Mouse (Mus musculus): ENCODE results near the gene Ptma. TPM values are rescaled to one million over a fixed set of nuclear protein-coding genes. Genes with fewer than 3 reads are reported as not detected.

Ptma gene
- total RNA-seq, 2 experiments from 2014 or later: 804 to 831 TPM

- no peak for DNase-seq
Measured at GRCm38 (mm10) chr1:86515715-86516410, 10.7 kb upstream of the Ptma start.

GRCm38 (mm10) chr1:86517076-86517475 lies 9.4 kb upstream of the Ptma start:
- DNase-seq: no peak

- peak; percentile 60 for DNase-seq
Measured at GRCm38 (mm10) chr1:86520361-86520760, 6.2 kb upstream of the Ptma start.

GRCm38 (mm10) chr1:86522286-86522871 lies 4.1 kb upstream of the Ptma start:
- peak; percentile 77 for DNase-seq

- DNase-seq: no peak
Measured at GRCm38 (mm10) chr1:86523776-86524618, 2.5 kb upstream of the Ptma start.

- DNase-seq: peak; percentile 100
Measured at GRCm38 (mm10) chr1:86524619-86525498, 1.7 kb upstream of the Ptma start.

- DNase-seq: no peak
Measured at GRCm38 (mm10) chr1:86525499-86526115, 919 bp upstream of the Ptma start.

GRCm38 (mm10) chr1:86526789-86527598 lies 468 bp downstream of the Ptma start:
- DNase-seq: peak; percentile 61

GRCm38 (mm10) chr1:86527599-86528486 lies 1.3 kb downstream of the Ptma start:
- DNase-seq: peak; percentile 97

- DNase-seq: peak; percentile 59
Measured at GRCm38 (mm10) chr1:86528571-86529180, 2.1 kb downstream of the Ptma start.

GRCm38 (mm10) chr1:86529590-86529989 lies 3.1 kb downstream of the Ptma start:
- DNase-seq: no peak

- no peak for DNase-seq
Measured at GRCm38 (mm10) chr1:86530871-86531546, 4.5 kb downstream of the Ptma start.

GRCm38 (mm10) chr1:86531547-86532321 lies 5.2 kb downstream of the Ptma start:
- no peak for DNase-seq

GRCm38 (mm10) chr1:86532362-86533051 lies 6.0 kb downstream of the Ptma start:
- DNase-seq: peak; percentile 96

GRCm38 (mm10) chr1:86533411-86534130 lies 7.0 kb downstream of the Ptma start:
- no peak for DNase-seq

- peak; percentile 20 for DNase-seq
Measured at GRCm38 (mm10) chr1:86538383-86538782, 11.9 kb downstream of the Ptma start.
